Mouse (Mus musculus) left cerebral cortex, postnatal 4 days (tissue): ENCODE results near the gene Smyd1. TPM values are rescaled to one million over a fixed set of nuclear protein-coding genes. Genes with fewer than 3 reads are reported as not detected.
A peak's percentile ranks its signal among the peaks of the same experiment; 100 is the strongest.

Source experiments
- DNase-seq: peaks from one replicate; pipeline ENCODE4 v3.0.0-alpha.2; 2022
- intact Hi-C: fragments of 180-260 bp; cut with DNase I; formaldehyde crosslinking; loops from one replicate; pipeline ENCODE4 v1.15.1; 2025
- total RNA-seq, 2 experiments: library from RNA; stranded (reverse); gene quantifications; 2 replicates each; pipeline ENCODE4 v1.2.3; 2021

Gene Smyd1
- total RNA-seq, 2 experiments from 2014 or later, result 1.8 to 2.3 TPM

GRCm38 (mm10) chr6:71262142-71262833, 59.7 kb downstream of the Smyd1 start:
- intact Hi-C loops, result no loop called here
- DNase-seq, result no peak

GRCm38 (mm10) chr6:71261060-71261459, 61.0 kb downstream of the Smyd1 start:
- intact Hi-C loops, result no loop called here
- no peak for DNase-seq

GRCm38 (mm10) chr6:71260051-71260640, 61.9 kb downstream of the Smyd1 start:
- no peak for DNase-seq
- intact Hi-C loops, result no loop called here

GRCm38 (mm10) chr6:71259166-71259565, 62.9 kb downstream of the Smyd1 start:
- intact Hi-C loops, result no loop called here

GRCm38 (mm10) chr6:71258562-71258961, 63.5 kb downstream of the Smyd1 start:
- intact Hi-C loops, result no loop called here
- DNase-seq, result no peak

More at GRCm38 (mm10) chr6:71259166-71259565, 62.9 kb downstream of the Smyd1 start:
- no peak for DNase-seq

- no peak for DNase-seq
- intact Hi-C loops, result no loop called here
Measured at GRCm38 (mm10) chr6:71257375-71257774, 64.7 kb downstream of the Smyd1 start.

GRCm38 (mm10) chr6:71256166-71256565, 65.9 kb downstream of the Smyd1 start:
- DNase-seq, result no peak
- intact Hi-C loops, result no loop called here

- no peak for DNase-seq
- intact Hi-C loops, result no loop called here
Measured at GRCm38 (mm10) chr6:71254456-71254855, 67.6 kb downstream of the Smyd1 start.

GRCm38 (mm10) chr6:71250951-71251350, 71.1 kb downstream of the Smyd1 start:
- no peak for DNase-seq
- intact Hi-C loops, result no loop called here

GRCm38 (mm10) chr6:71249615-71250014, 72.4 kb downstream of the Smyd1 start:
- intact Hi-C loops, result no loop called here
- DNase-seq, result no peak

GRCm38 (mm10) chr6:71248420-71248819, 73.6 kb downstream of the Smyd1 start:
- intact Hi-C loops, result no loop called here
- no peak for DNase-seq

- DNase-seq, result no peak
- intact Hi-C loops, result no loop called here
Measured at GRCm38 (mm10) chr6:71243258-71243657, 78.8 kb downstream of the Smyd1 start.

GRCm38 (mm10) chr6:71242811-71243210, 79.2 kb downstream of the Smyd1 start:
- DNase-seq, result no peak
- intact Hi-C loops, result no loop called here

- DNase-seq, result peak; percentile 31
- intact Hi-C loops, result no loop called here
Measured at GRCm38 (mm10) chr6:71240831-71241230, 81.2 kb downstream of the Smyd1 start.

GRCm38 (mm10) chr6:71239069-71239750, 82.8 kb downstream of the Smyd1 start:
- intact Hi-C loops, result no loop called here

GRCm38 (mm10) chr6:71237031-71237431, 85.0 kb downstream of the Smyd1 start:
- DNase-seq, result no peak
- intact Hi-C loops, result no loop called here

More at GRCm38 (mm10) chr6:71239069-71239750, 82.8 kb downstream of the Smyd1 start:
- DNase-seq, result peak; percentile 63

GRCm38 (mm10) chr6:71236506-71236905, 85.5 kb downstream of the Smyd1 start:
- intact Hi-C loops, result no loop called here

GRCm38 (mm10) chr6:71235944-71236343, 86.1 kb downstream of the Smyd1 start:
- intact Hi-C loops, result no loop called here
- no peak for DNase-seq

More at GRCm38 (mm10) chr6:71236506-71236905, 85.5 kb downstream of the Smyd1 start:
- DNase-seq, result no peak

- DNase-seq, result no peak
- intact Hi-C loops, result no loop called here
Measured at GRCm38 (mm10) chr6:71235121-71235520, 86.9 kb downstream of the Smyd1 start.

- intact Hi-C loops, result no loop called here
- DNase-seq, result no peak
Measured at GRCm38 (mm10) chr6:71227157-71227770, 94.8 kb downstream of the Smyd1 start.

- intact Hi-C loops, result no loop called here
- DNase-seq, result no peak
Measured at GRCm38 (mm10) chr6:71226544-71226943, 95.5 kb downstream of the Smyd1 start.
